Mouse (Mus musculus) midbrain, embryonic 13.5 days (tissue): ENCODE data around the gene Cobll1. TPM values are rescaled to one million over a fixed set of nuclear protein-coding genes. Genes with fewer than 3 reads are reported as not detected.

ENCODE experiments used
- ATAC-seq: fragments of 200-750 bp; cut with Nextera tagmentation; 2 replicates; pipeline ENCODE4 v1.8.0; 2017; ENCODE audit warnings: mild to moderate bottlenecking, moderate TSS enrichment, moderate library complexity
- H3K27ac ChIP-seq: fragments of 300-500 bp; sonication (generic); 2 replicates; pipeline ENCODE4 v1.5.1; 2015; ENCODE audit warnings: inconsistent platforms, mild to moderate bottlenecking, moderate library complexity
- H3K27me3 ChIP-seq: fragments of 300-500 bp; sonication (generic); 2 replicates; pipeline ENCODE4 v1.6.1; 2015; ENCODE audit warnings: mild to moderate bottlenecking, inconsistent platforms
- H3K36me3 ChIP-seq: fragments of 300-500 bp; sonication (generic); 2 replicates; pipeline ENCODE4 v1.6.1; 2015; ENCODE audit warnings: mild to moderate bottlenecking, inconsistent platforms
- H3K4me1 ChIP-seq: fragments of 300-500 bp; sonication (generic); replicated peaks from 2 replicates; pipeline ENCODE4 v1.6.1; 2015; ENCODE audit warnings: inconsistent platforms
- H3K4me2 ChIP-seq: fragments of 300-500 bp; sonication (generic); replicated peaks from 2 replicates; pipeline ENCODE4 v1.6.1; 2015; ENCODE audit warnings: moderate library complexity, mild to moderate bottlenecking, inconsistent platforms
- H3K4me3 ChIP-seq: fragments of 300-500 bp; sonication (generic); replicated peaks from 2 replicates; pipeline ENCODE4 v1.5.1; 2015; ENCODE audit warnings: mild to moderate bottlenecking, inconsistent platforms
- H3K9ac ChIP-seq: fragments of 300-500 bp; sonication (generic); replicated peaks from 2 replicates; pipeline ENCODE4 v1.6.1; 2015; ENCODE audit warnings: mild to moderate bottlenecking, inconsistent platforms
- H3K9me3 ChIP-seq: fragments of 300-500 bp; sonication (generic); 2 replicates; pipeline ENCODE4 v1.6.1; 2016; ENCODE audit warnings: mild to moderate bottlenecking, inconsistent platforms
- WGBS: fragments of 180-500 bp; shearing (Covaris S2); methylation state at CpG from one replicate; pipeline ENCODE4 v1.1.7; 2015; 5-methylcytosine and 5-hydroxymethylcytosine counted together
- polyA plus RNA-seq: library from polyadenylated mRNA; unstranded; fragments of >200 nt; fragmentation: Nextera tagmentation; extraction: Ambion mirVana; gene quantifications from 2 replicates; pipeline ENCODE4 v1.2.1, GENCODE M21; 2015

The Cobll1 gene
- polyA plus RNA-seq, 1 experiment from 2014 or later = 2.6 TPM

DNA sequence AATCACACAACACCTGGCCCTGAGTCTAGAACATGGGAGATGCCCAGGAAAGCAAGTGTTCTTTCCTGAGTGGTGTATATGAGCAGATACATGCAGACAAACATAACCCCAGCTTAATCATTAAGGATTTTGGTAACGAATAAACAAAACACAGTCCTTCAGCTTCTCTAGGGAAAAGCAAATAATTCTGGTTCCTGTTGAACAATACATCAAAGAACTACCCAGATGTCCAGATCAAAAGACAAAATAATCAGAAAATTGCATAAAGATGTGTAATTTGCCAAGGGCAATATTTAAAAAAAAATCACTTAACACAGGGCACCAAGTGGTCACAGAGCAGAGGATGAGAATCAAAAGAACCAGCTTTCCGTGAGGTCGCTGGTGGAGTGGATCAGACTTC, 115.5 kb downstream of the Cobll1 start:
- H3K4me3 ChIP-seq = no peak overlapping the region
- H3K9me3 ChIP-seq = no peaks in the 10 kb centered on the region

DNA sequence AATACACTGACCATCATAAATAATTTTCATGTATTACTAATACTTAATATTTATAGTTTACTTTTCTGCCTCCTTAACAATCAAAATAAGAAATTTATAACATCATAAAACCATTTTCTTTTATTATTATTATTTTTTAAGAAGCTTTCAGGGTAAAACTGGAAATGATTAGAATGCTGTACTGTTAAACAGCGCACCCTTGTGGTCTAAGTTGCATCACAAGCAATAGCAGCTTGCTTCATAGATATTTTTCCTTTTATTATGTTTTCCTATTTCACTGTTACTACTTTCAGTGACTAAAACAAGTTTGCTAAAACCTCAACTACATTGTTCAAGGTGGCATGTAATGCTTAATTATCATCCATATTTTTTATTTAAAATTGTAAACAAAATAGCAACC, 117.8 kb downstream of the Cobll1 start:
- Histone ChIP-seq H3K4me1 (peaks cover 6% of the 10 kb centered on the region), H3K27ac (no peak overlapping the region), H3K9ac (no peak overlapping the region), H3K36me3 (no peaks in the 10 kb centered on the region), H3K9me3 (no peaks in the 10 kb centered on the region), H3K27me3 (no peaks in the 10 kb centered on the region), H3K4me3 (no peak overlapping the region), H3K4me2 (no peak overlapping the region)
- ATAC-seq = no peak
- WGBS = 4% methylated on average over 1 of the region's 1 CpGs

More for the DNA sequence above, 115.5 kb downstream of the Cobll1 start:
- ATAC-seq = no peak
- Histone ChIP-seq H3K27me3 (no peaks in the 10 kb centered on the region), H3K4me2 (no peak overlapping the region), H3K27ac (no peak overlapping the region), H3K36me3 (no peaks in the 10 kb centered on the region), H3K4me1 (peaks cover 10% of the 10 kb centered on the region), H3K9ac (no peak overlapping the region)
- WGBS = 71% methylated on average over 3 of the region's 3 CpGs

DNA sequence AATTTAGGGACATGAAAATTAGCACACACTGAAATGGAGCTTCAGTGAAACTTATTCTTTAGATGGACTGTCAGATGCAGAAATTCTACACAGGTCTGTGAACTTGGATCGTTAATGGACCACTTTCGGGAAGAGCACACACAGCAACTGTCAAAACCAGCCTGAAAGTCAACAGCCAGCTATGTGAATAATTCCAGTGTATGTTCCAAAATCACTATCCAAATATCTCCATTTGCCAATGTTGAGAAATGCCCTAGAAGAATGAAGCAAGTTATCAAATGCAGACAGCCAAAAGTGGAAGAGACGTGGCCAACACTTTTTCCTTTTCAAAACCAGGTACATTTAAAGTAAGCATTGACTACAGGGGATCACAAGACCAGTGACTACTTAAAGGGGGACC, 118.2 kb downstream of the Cobll1 start:
- H3K27me3 ChIP-seq = no peaks in the 10 kb centered on the region
- WGBS = 78% methylated on average over 3 of the region's 3 CpGs
- no peak for ATAC-seq
- peaks cover 2% of the 10 kb centered on the region; the same call in 1 of the 2 replicates for H3K4me1 ChIP-seq
- no peak overlapping the region for H3K27ac ChIP-seq
- no peak overlapping the region for H3K4me3 ChIP-seq
- no peaks in the 10 kb centered on the region for H3K36me3 ChIP-seq
- H3K9ac ChIP-seq = no peak overlapping the region
- H3K4me2 ChIP-seq = no peak overlapping the region
- H3K9me3 ChIP-seq = no peaks in the 10 kb centered on the region

DNA sequence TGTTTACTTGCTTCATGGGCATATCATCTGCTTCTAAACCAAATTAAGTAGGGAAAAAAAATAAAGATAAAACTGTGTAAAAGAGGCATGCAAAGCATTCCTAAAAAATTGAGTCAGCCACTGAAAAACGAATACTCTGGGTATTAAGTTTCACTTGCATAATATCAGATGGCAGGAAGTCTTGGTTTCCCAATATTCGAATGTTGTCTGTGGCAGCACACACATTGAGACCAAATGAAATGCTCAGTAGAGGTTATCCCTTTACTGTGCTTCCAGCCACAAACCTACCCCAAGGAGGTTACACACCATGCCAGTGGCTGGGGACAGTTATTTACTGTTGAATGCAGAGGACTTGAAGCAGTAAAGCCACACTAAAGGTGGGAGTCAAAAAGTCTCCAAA, 119.1 kb downstream of the Cobll1 start:
- Histone ChIP-seq H3K4me3 (no peak overlapping the region), H3K9ac (no peak overlapping the region), H3K27me3 (no peaks in the 10 kb centered on the region), H3K36me3 (no peaks in the 10 kb centered on the region), H3K4me1 (no peaks in the 10 kb centered on the region), H3K9me3 (no peaks in the 10 kb centered on the region), H3K4me2 (no peak overlapping the region), H3K27ac (no peak overlapping the region)
- WGBS = 86% methylated on average over 2 of the region's 2 CpGs
- ATAC-seq = no peak

DNA sequence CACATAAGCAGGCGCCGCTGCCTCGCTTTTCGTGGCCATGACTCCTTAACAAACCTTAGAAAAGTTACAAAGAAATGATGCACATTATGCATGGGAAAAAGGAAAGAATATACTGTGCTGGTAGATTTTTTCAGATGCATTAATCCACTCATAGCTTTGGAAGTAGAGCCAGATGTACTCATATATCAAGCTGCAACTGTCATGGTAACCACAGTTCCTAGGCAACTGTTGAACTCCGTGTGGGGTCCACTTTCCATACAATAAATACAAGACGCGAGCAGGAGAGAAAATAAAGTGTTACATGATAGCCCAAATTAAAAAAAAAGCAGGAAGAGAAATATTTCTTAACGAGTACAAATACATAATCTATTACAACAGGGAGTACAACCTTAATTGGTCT, 119.5 kb downstream of the Cobll1 start:
- Histone ChIP-seq H3K4me3 (no peak overlapping the region), H3K4me2 (no peak overlapping the region), H3K27me3 (no peaks in the 10 kb centered on the region), H3K9me3 (no peaks in the 10 kb centered on the region), H3K9ac (no peak overlapping the region), H3K4me1 (no peaks in the 10 kb centered on the region), H3K27ac (no peak overlapping the region), H3K36me3 (no peaks in the 10 kb centered on the region)
- WGBS = 77% methylated on average over 8 of the region's 8 CpGs
- ATAC-seq = no peak

DNA sequence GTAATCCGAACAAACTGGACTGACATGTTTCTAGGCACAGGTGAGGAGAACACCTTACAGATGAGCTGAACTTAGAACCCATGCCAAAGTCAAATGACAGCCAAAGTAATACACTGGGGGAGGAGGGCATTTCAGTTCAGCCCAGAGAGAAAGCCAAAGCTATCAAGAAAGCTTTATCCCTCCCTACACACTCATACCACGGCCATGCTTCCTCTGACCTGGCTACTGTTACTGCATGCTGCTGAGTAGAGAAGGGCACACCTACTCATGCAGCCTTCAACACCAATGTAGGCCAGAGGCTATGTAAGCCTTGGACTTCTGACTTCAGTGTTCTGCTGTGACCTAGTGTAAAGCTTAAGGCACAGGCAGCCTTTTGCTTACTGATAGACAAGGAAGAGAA, 120.1 kb downstream of the Cobll1 start:
- Histone ChIP-seq H3K27ac (no peak overlapping the region), H3K9me3 (no peaks in the 10 kb centered on the region), H3K4me2 (no peak overlapping the region), H3K27me3 (no peaks in the 10 kb centered on the region), H3K36me3 (no peaks in the 10 kb centered on the region), H3K4me3 (no peak overlapping the region), H3K9ac (no peak overlapping the region), H3K4me1 (no peaks in the 10 kb centered on the region)
- no peak for ATAC-seq
- 93% methylated on average over 2 of the region's 2 CpGs for whole genome bisulfite sequencing

DNA sequence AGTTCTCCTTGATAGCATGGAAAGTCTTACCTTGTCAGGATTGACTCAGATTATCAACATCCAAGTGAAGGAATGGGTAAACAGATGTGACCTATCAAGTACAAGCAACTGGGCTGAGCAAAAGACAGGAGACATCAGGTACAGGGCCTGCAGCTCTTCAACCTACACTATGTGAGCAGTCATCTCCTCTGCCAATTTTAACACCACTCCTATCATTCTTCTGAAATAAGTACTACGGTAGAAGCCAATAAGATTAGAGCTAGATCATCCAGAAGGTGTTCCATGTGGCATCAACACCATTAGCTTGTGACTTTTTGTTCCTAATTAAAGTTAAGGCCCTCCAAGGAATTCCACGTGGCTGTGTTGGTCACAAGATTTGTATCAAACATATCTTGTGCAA, 121.3 kb downstream of the Cobll1 start:
- no peak overlapping the region for H3K4me2 ChIP-seq

DNA sequence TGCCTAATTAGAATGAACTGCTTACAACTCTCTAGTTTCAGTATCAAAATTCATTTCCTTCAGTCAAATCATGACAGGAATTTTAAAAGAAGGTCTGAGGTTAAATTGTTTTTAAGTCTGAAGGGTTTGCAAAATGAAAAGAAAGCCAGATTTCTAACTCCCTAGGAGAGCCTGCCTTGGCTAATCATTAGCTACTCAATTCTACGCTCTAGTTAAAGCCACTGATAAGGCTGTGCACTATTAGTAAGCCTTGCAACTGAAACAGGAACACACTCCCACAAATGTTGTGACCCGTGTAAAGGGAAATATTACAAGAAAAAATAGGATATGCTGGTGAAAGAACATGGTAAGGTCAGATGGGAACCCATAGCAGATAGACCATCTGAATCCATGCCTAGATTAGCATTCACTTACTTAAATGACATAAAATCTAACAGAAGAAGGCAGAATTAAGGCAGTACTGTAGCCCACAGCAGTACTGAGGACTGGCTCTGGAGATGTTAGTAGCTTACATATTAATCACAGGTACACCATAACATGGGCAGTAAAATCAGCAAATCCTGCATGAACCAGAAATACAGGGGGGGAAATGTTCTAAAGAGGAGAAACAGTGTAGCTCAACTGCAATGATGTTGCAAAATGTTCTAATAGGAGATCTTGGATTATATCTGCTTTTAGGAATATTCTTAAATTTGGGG, 122.6 kb downstream of the Cobll1 start:
- Histone ChIP-seq H3K4me2 (no peak overlapping the region), H3K27me3 (no peaks in the 10 kb centered on the region), H3K27ac (no peak overlapping the region), H3K4me3 (no peak overlapping the region), H3K36me3 (no peaks in the 10 kb centered on the region), H3K4me1 (no peaks in the 10 kb centered on the region), H3K9ac (no peak overlapping the region), H3K9me3 (no peaks in the 10 kb centered on the region)
- ATAC-seq = no peak
- WGBS = 91% methylated on average over 2 of the region's 2 CpGs

More for the DNA sequence above, 121.3 kb downstream of the Cobll1 start:
- Histone ChIP-seq H3K4me3 (no peak overlapping the region), H3K27ac (no peak overlapping the region), H3K9ac (no peak overlapping the region), H3K27me3 (no peaks in the 10 kb centered on the region), H3K9me3 (no peaks in the 10 kb centered on the region), H3K36me3 (no peaks in the 10 kb centered on the region), H3K4me1 (no peaks in the 10 kb centered on the region)
- no peak for ATAC-seq
- WGBS = 91% methylated on average over 2 of the region's 2 CpGs

DNA sequence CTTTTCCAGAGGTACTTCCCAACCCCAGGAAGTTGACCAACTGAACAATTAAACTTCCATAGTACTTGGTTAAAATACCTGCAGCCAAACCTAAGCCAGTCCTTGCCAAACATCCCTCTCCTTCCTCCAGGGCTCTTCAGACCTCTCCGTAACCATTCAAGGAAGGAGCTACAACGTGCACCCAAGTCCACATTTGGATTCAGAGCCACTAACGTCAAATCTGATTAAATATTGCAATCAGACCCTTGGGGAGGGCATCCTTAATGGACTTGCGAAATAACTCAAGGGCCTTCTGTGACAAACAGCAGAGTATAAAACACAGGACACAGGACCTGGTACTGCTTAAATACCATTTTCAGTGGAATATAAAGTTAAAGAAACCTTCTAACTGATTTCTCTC, 126.0 kb downstream of the Cobll1 start:
- WGBS = 84% methylated on average over 4 of the region's 4 CpGs
- no peak for ATAC-seq

DNA sequence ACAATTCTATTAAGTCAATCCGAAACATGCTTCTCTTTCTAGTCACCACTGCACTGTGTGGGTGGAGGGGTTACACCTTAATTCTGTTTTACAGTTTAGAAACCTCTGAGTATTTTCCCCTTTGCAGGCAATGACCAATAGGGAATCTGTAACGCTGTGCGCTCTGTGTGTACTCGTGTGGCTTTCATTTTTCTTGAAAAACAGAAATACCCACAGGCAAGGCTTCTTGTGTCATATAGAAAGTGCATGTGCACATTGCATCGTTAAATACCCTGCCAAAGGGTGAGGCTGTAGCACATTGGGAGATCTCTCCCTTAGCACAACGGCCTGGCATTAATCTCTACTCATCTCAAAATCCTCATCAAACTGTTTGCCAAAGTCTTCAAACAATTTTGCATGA, 134.6 kb downstream of the Cobll1 start:
- no peak overlapping the region for H3K4me2 ChIP-seq
- H3K9ac ChIP-seq = no peak overlapping the region
- no peaks in the 10 kb centered on the region for H3K4me1 ChIP-seq
- no peaks in the 10 kb centered on the region for H3K27me3 ChIP-seq
- 86% methylated on average over 6 of the region's 6 CpGs for WGBS
- no peak overlapping the region for H3K27ac ChIP-seq
- no peak overlapping the region for H3K4me3 ChIP-seq
- no peaks in the 10 kb centered on the region for H3K9me3 ChIP-seq
- no peak for ATAC-seq
- no peaks in the 10 kb centered on the region for H3K36me3 ChIP-seq

More for the DNA sequence above, 126.0 kb downstream of the Cobll1 start:
- H3K4me1 ChIP-seq = no peaks in the 10 kb centered on the region
- H3K9ac ChIP-seq = no peak overlapping the region
- H3K27me3 ChIP-seq = no peaks in the 10 kb centered on the region
- H3K36me3 ChIP-seq = no peaks in the 10 kb centered on the region
- no peak overlapping the region for H3K4me2 ChIP-seq
- no peak overlapping the region for H3K4me3 ChIP-seq
- H3K9me3 ChIP-seq = no peaks in the 10 kb centered on the region
- H3K27ac ChIP-seq = no peak overlapping the region

DNA sequence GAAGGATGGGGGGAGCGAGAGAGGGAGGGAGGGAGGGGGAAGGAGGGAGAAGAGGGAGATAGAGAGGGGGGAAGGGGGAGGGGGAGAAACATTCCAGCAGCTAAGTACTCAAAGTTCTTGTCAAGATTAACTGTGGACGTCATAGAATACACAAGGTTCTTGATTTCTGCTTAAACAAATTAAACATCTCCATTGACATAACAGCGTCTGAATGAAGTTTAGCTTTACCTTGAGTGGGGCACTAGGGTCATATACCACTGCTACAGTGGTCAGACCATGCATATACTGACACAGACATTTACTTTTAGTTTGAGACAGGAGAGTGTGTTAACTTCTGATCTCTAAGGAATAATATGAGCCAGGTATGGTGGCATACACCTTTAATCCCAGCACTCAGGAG, 135.4 kb downstream of the Cobll1 start:
- no peaks in the 10 kb centered on the region for H3K4me1 ChIP-seq
- H3K9me3 ChIP-seq = no peaks in the 10 kb centered on the region
- no peak for ATAC-seq
- no peak overlapping the region for H3K4me3 ChIP-seq
- H3K27me3 ChIP-seq = no peaks in the 10 kb centered on the region
- H3K9ac ChIP-seq = no peak overlapping the region
- no peaks in the 10 kb centered on the region for H3K36me3 ChIP-seq
- no peak overlapping the region for H3K27ac ChIP-seq
- no peak overlapping the region for H3K4me2 ChIP-seq
- 68% methylated on average over 3 of the region's 3 CpGs for WGBS

DNA sequence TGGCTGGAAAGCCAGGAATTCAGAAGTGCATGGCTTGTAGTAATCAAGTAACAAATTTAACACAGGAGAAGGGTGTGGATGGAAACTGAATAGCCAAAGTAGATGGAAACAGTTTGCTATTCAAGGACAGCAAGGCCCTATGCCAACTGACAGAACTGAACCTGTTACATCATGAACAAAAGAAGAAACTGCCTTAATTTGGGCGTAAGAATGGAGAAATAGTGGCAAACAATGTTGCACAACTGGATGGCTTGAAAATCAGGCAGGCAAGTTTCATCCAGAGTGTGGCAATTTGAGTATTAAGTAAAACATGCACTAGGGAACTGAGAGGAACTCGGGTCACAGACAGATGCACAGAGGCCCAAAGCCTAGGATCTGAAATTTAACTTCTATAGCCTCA, 137.8 kb downstream of the Cobll1 start:
- ATAC-seq = no peak
- no peaks in the 10 kb centered on the region for H3K27me3 ChIP-seq
- no peak overlapping the region for H3K4me3 ChIP-seq
- no peak overlapping the region for H3K27ac ChIP-seq
- H3K36me3 ChIP-seq = no peaks in the 10 kb centered on the region
- H3K9ac ChIP-seq = no peak overlapping the region
- 77% methylated on average over 2 of the region's 2 CpGs for WGBS
- no peaks in the 10 kb centered on the region for H3K4me1 ChIP-seq
- no peak overlapping the region for H3K4me2 ChIP-seq
- H3K9me3 ChIP-seq = no peaks in the 10 kb centered on the region

DNA sequence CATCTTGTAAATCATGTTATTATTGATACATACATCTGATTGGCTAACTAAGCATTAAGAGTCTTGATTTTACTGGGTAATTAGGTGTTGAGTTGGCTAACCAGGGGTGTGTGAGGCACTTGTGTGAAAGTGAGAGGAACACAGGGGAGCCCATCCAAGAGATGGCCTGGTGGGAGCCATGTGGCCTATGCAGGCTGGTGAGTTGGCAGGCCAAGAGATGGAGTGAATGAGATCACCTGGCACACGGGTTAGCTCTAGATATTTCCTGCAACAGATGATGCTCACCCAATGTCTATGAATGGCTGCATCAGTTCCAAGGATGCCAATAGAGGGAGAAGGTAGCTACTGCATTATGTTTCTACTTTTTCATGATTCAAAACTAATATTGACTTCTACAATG, 139.2 kb downstream of the Cobll1 start:
- Histone ChIP-seq H3K4me1 (no peaks in the 10 kb centered on the region), H3K4me2 (no peak overlapping the region), H3K4me3 (no peak overlapping the region), H3K27ac (no peak overlapping the region), H3K9ac (no peak overlapping the region), H3K27me3 (no peaks in the 10 kb centered on the region), H3K9me3 (no peaks in the 10 kb centered on the region), H3K36me3 (no peaks in the 10 kb centered on the region)
- WGBS = 95% methylated on average over 1 of the region's 1 CpGs
- no peak for ATAC-seq
